Mouse (Mus musculus) liver, adult 2 months (tissue): Measurements from ENCODE around the gene Cask.

Source experiments
- CTCF ChIP-seq: fragments of 200-500 bp; IDR thresholded peaks from 2 replicates; pipeline ENCODE4 v1.5.1; 2011; ENCODE audit warnings: low read depth, low read length, control low read depth
- POLR2A ChIP-seq: fragments of 200-500 bp; IDR thresholded peaks from 2 replicates; pipeline ENCODE4 v1.6.1; 2011; ENCODE audit warnings: low read length, control low read depth; ENCODE audit not compliant: insufficient read depth; ENCODE audit errors: extremely low read depth

- TF ChIP-seq POLR2A (no peak), CTCF (no peak)
Measured at GRCm38 (mm10) chrX:13513864-13514263, 337.3 kb downstream of the Cask start.
